Mouse (Mus musculus) heart, embryonic 13.5 days (tissue): ENCODE data around the gene Zfp316. TPM values are rescaled to one million over a fixed set of nuclear protein-coding genes. Genes with fewer than 3 reads are reported as not detected.

Source experiments
- ATAC-seq: fragments of 200-750 bp; cut with Nextera tagmentation; 2 replicates; pipeline ENCODE4 v1.8.0; 2017; ENCODE audit warnings: moderate TSS enrichment; ENCODE audit not compliant: insufficient number of reproducible peaks, low FRiP score, low TSS enrichment; ENCODE audit errors: extremely low read depth
- H3K27ac ChIP-seq: fragments of 300-500 bp; sonication (generic); replicated peaks from 2 replicates; pipeline ENCODE4 v1.5.1; 2015; ENCODE audit warnings: moderate library complexity, mild to moderate bottlenecking, inconsistent platforms
- H3K27me3 ChIP-seq: fragments of 300-500 bp; sonication (generic); replicated peaks from 2 replicates; pipeline ENCODE4 v1.6.1; 2015; ENCODE audit warnings: mild to moderate bottlenecking, inconsistent platforms
- H3K36me3 ChIP-seq: fragments of 300-500 bp; sonication (generic); 2 replicates; pipeline ENCODE4 v1.6.1; 2015; ENCODE audit warnings: mild to moderate bottlenecking, inconsistent platforms
- H3K4me1 ChIP-seq: fragments of 300-500 bp; sonication (generic); 2 replicates; pipeline ENCODE4 v1.6.1; 2015; ENCODE audit warnings: inconsistent platforms
- H3K4me2 ChIP-seq: fragments of 300-500 bp; sonication (generic); 2 replicates; pipeline ENCODE4 v1.6.1; 2015; ENCODE audit warnings: inconsistent platforms, mild to moderate bottlenecking, moderate library complexity
- H3K4me3 ChIP-seq: fragments of 300-500 bp; sonication (generic); 2 replicates; pipeline ENCODE4 v1.5.1; 2015; ENCODE audit warnings: moderate library complexity, mild to moderate bottlenecking, inconsistent platforms
- H3K9ac ChIP-seq: fragments of 300-500 bp; sonication (generic); 2 replicates; pipeline ENCODE4 v1.6.1; 2015; ENCODE audit warnings: inconsistent platforms, mild to moderate bottlenecking, moderate library complexity
- H3K9me3 ChIP-seq: fragments of 300-500 bp; sonication (generic); 2 replicates; pipeline ENCODE4 v1.6.1; 2016; ENCODE audit warnings: inconsistent platforms
- WGBS: fragments of 180-500 bp; shearing (Covaris S2); methylation state at CpG from one replicate; pipeline ENCODE4 v1.1.7; 2015; ENCODE audit warnings: mixed read lengths; 5-methylcytosine and 5-hydroxymethylcytosine counted together
- polyA plus RNA-seq: library from polyadenylated mRNA; unstranded; fragments of >200 nt; fragmentation: Nextera tagmentation; extraction: Ambion mirVana; gene quantifications from 2 replicates; pipeline ENCODE4 v1.2.1, GENCODE M21; 2015

The Zfp316 gene
- polyA plus RNA-seq, 1 experiment from 2014 or later: 1.5 TPM

GRCm38 (mm10) chr5:143275761-143276160, 5.9 kb upstream of the Zfp316 start:
- ATAC-seq: no peak
- Histone ChIP-seq H3K9me3 (no peaks in the 10 kb centered on the region), H3K27ac (no peak overlapping the region), H3K4me3 (no peak overlapping the region), H3K4me2 (no peak overlapping the region), H3K36me3 (no peaks in the 10 kb centered on the region), H3K9ac (no peak overlapping the region), H3K4me1 (peaks cover 11% of the 10 kb centered on the region), H3K27me3 (peaks cover 61% of the 10 kb centered on the region)
- 48% methylated on average over 5 of the region's 5 CpGs for WGBS

- ATAC-seq: no peak
- H3K9ac ChIP-seq: no peak overlapping the region
- no peak overlapping the region for H3K4me3 ChIP-seq
- no peaks in the 10 kb centered on the region for H3K9me3 ChIP-seq
- no peaks in the 10 kb centered on the region for H3K36me3 ChIP-seq
- no peak overlapping the region for H3K4me2 ChIP-seq
- WGBS: 85% methylated on average over 16 of the region's 16 CpGs
- H3K4me1 ChIP-seq: peaks cover 29% of the 10 kb centered on the region
- H3K27ac ChIP-seq: no peak overlapping the region
- H3K27me3 ChIP-seq: peaks cover 36% of the 10 kb centered on the region
These were observed 2.9 kb upstream of the Zfp316 start for GRCm38 (mm10) chr5:143272540-143273330.

- ATAC-seq: no peak
- no peaks in the 10 kb centered on the region for H3K36me3 ChIP-seq
- no peak overlapping the region for H3K9ac ChIP-seq
- WGBS: 71% methylated on average over 3 of the region's 3 CpGs
- H3K4me2 ChIP-seq: no peak overlapping the region
- H3K4me3 ChIP-seq: no peak overlapping the region
- H3K27ac ChIP-seq: no peak overlapping the region
- H3K4me1 ChIP-seq: peaks cover 29% of the 10 kb centered on the region
- peaks cover 29% of the 10 kb centered on the region for H3K27me3 ChIP-seq
- H3K9me3 ChIP-seq: no peaks in the 10 kb centered on the region
These were observed 2.3 kb upstream of the Zfp316 start for GRCm38 (mm10) chr5:143272108-143272507.

GRCm38 (mm10) chr5:143271642-143272041, 1.8 kb upstream of the Zfp316 start:
- WGBS: 65% methylated on average over 6 of the region's 6 CpGs
- Histone ChIP-seq H3K27ac (no peak overlapping the region), H3K36me3 (no peaks in the 10 kb centered on the region), H3K9ac (no peak overlapping the region), H3K9me3 (no peaks in the 10 kb centered on the region), H3K27me3 (peaks cover 25% of the 10 kb centered on the region), H3K4me1 (peaks cover 29% of the 10 kb centered on the region), H3K4me3 (no peak overlapping the region), H3K4me2 (no peak overlapping the region)
- ATAC-seq: no peak

- Histone ChIP-seq H3K4me1 (peaks cover 34% of the 10 kb centered on the region), H3K4me3 (peak overlapping the region; percentile 93), H3K9me3 (no peaks in the 10 kb centered on the region), H3K27ac (no peak overlapping the region), H3K9ac (peak overlapping the region; percentile 96), H3K4me2 (peak overlapping the region; percentile 91), H3K27me3 (peaks cover 10% of the 10 kb centered on the region), H3K36me3 (no peaks in the 10 kb centered on the region)
- ATAC-seq: no peak
- 5% methylated on average over 12 of the region's 12 CpGs for WGBS
These were observed 313 bp upstream of the Zfp316 start for GRCm38 (mm10) chr5:143270151-143270519.

- H3K9me3 ChIP-seq: no peaks in the 10 kb centered on the region
- peaks cover 6% of the 10 kb centered on the region for H3K36me3 ChIP-seq
- H3K4me3 ChIP-seq: peak overlapping the region; percentile 93
- WGBS: 31% methylated on average over 8 of the region's 8 CpGs
- H3K27me3 ChIP-seq: no peaks in the 10 kb centered on the region
- peak overlapping the region; percentile 91 for H3K4me2 ChIP-seq
- no peak for ATAC-seq
- peak overlapping the region; percentile 96 for H3K9ac ChIP-seq
- H3K27ac ChIP-seq: 0 out of 2 replicates have a peak overlapping the region, but pooled peaks have one; percentile 73
- H3K4me1 ChIP-seq: peaks cover 40% of the 10 kb centered on the region
These were observed 848 bp downstream of the Zfp316 start for GRCm38 (mm10) chr5:143268985-143269362.

- Histone ChIP-seq H3K27me3 (no peaks in the 10 kb centered on the region), H3K9me3 (no peaks in the 10 kb centered on the region), H3K36me3 (peaks cover 28% of the 10 kb centered on the region), H3K4me2 (no peak overlapping the region), H3K4me3 (no peak overlapping the region), H3K4me1 (peaks cover 40% of the 10 kb centered on the region), H3K9ac (no peak overlapping the region), H3K27ac (no peak overlapping the region)
- ATAC-seq: no peak
- WGBS: 82% methylated on average over 6 of the region's 6 CpGs
These were observed 3.0 kb downstream of the Zfp316 start for GRCm38 (mm10) chr5:143266794-143267193.

GRCm38 (mm10) chr5:143265409-143265808, 4.4 kb downstream of the Zfp316 start:
- Histone ChIP-seq H3K36me3 (peaks cover 40% of the 10 kb centered on the region), H3K27me3 (no peaks in the 10 kb centered on the region), H3K4me2 (no peak overlapping the region), H3K9ac (no peak overlapping the region), H3K4me3 (no peak overlapping the region), H3K27ac (no peak overlapping the region), H3K4me1 (peaks cover 26% of the 10 kb centered on the region), H3K9me3 (no peaks in the 10 kb centered on the region)
- no peak for ATAC-seq
- WGBS: 45% methylated on average over 1 of the region's 1 CpGs

- Histone ChIP-seq H3K27me3 (0 out of 2 replicates have a peak, but pooled peaks cover 5% of the 10 kb centered on the region), H3K9me3 (no peaks in the 10 kb centered on the region), H3K4me2 (no peak overlapping the region), H3K27ac (no peak overlapping the region), H3K4me1 (peaks cover 23% of the 10 kb centered on the region), H3K9ac (no peak overlapping the region), H3K4me3 (no peak overlapping the region), H3K36me3 (peaks cover 47% of the 10 kb centered on the region)
- no peak for ATAC-seq
- WGBS: 76% methylated on average over 10 of the region's 10 CpGs
These were observed 5.1 kb downstream of the Zfp316 start for GRCm38 (mm10) chr5:143264689-143265088.

- Histone ChIP-seq H3K27me3 (peaks cover 33% of the 10 kb centered on the region), H3K9ac (no peak overlapping the region), H3K4me3 (no peak overlapping the region), H3K36me3 (peaks cover 66% of the 10 kb centered on the region), H3K4me1 (peaks cover 11% of the 10 kb centered on the region), H3K4me2 (no peak overlapping the region), H3K27ac (no peak overlapping the region), H3K9me3 (no peaks in the 10 kb centered on the region)
- 77% methylated on average over 8 of the region's 8 CpGs for WGBS
- no peak for ATAC-seq
These were observed 8.2 kb downstream of the Zfp316 start for GRCm38 (mm10) chr5:143261636-143262035.

- no peak overlapping the region for H3K4me2 ChIP-seq
- H3K27ac ChIP-seq: no peak overlapping the region
- peaks cover 91% of the 10 kb centered on the region for H3K27me3 ChIP-seq
- H3K4me1 ChIP-seq: peaks cover 24% of the 10 kb centered on the region
- 84% methylated on average over 5 of the region's 5 CpGs for WGBS
- H3K4me3 ChIP-seq: no peak overlapping the region
- peaks cover 66% of the 10 kb centered on the region for H3K36me3 ChIP-seq
- no peaks in the 10 kb centered on the region for H3K9me3 ChIP-seq
- no peak overlapping the region for H3K9ac ChIP-seq
- no peak for ATAC-seq
These were observed 14.0 kb downstream of the Zfp316 start for GRCm38 (mm10) chr5:143255802-143256201.

- no peak for ATAC-seq
- peak overlapping the region; percentile 78 for H3K4me2 ChIP-seq
These were observed 14.7 kb downstream of the Zfp316 start for GRCm38 (mm10) chr5:143255131-143255519.

More at GRCm38 (mm10) chr5:143255131-143255519, 14.7 kb downstream of the Zfp316 start:
- Histone ChIP-seq H3K9me3 (no peaks in the 10 kb centered on the region), H3K27ac (no peak overlapping the region), H3K9ac (no peak overlapping the region), H3K27me3 (peaks cover 98% of the 10 kb centered on the region), H3K36me3 (peaks cover 59% of the 10 kb centered on the region), H3K4me1 (peaks cover 24% of the 10 kb centered on the region), H3K4me3 (peak overlapping the region; percentile 54)
- 16% methylated on average over 24 of the region's 24 CpGs for WGBS
